8 mouse cellular contexts compared by ENCODE assay signal in the genomic region with DNA sequence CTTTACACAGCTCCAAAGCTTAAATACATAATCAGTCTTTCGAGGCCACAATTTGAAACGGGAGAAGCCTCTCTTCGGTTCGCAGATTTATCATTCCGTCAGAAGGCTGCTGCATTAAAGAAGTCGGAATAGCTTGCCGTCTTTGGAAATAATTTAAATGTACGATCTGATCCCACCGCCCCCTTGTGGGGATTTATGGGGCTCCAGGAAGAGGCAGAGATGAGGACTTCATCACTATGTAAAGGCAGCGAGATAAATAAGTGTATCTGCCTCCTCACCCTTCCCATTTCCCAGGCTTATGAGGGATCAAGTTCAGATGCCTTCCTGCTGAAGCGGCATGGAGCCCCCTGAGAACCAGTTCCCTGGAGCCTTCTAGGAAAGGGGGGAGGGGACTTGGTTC.
DNase-seq lines count a peak whose midpoint lies in the region; ATAC-seq and TF ChIP-seq lines count a peak whose summit lies in the region.

No protein-coding gene starts in this region.

- TF ChIP-seq EP300 in liver, postnatal 0 days (IDR thresholded peaks at IDR 0.05; ENCODE audit: low read depth) = no peak

- 0 out of 2 replicates have a peak, but pooled peaks cover 3% of the 10 kb centered on the region for H3K27me3 ChIP-seq in liver, postnatal 0 days (ENCODE audit: insufficient read depth, low read length)
- H3K27me3 ChIP-seq in liver, embryonic 12.5 days (replicated peaks) = peaks cover 22% of the 10 kb centered on the region; the same call in 1 of the 2 replicates
- H3K27me3 ChIP-seq in forebrain, embryonic 13.5 days = peaks cover 25% of the 10 kb centered on the region
- peaks cover 36% of the 10 kb centered on the region for H3K27me3 ChIP-seq in limb, embryonic 12.5 days

- no peaks in the 10 kb centered on the region for H3K36me3 ChIP-seq in liver, postnatal 0 days (replicated peaks; ENCODE audit: insufficient read depth, low read length)
- no peaks in the 10 kb centered on the region for H3K36me3 ChIP-seq in liver, embryonic 12.5 days
- H3K36me3 ChIP-seq in forebrain, embryonic 13.5 days (ENCODE audit: poor library complexity, severe bottlenecking) = no peaks in the 10 kb centered on the region
- no peaks in the 10 kb centered on the region for H3K36me3 ChIP-seq in limb, embryonic 12.5 days

- no peaks in the 10 kb centered on the region for H3K9me3 ChIP-seq in liver, postnatal 0 days (ENCODE audit: low read length)
- no peaks in the 10 kb centered on the region for H3K9me3 ChIP-seq in liver, embryonic 12.5 days (replicated peaks)
- no peaks in the 10 kb centered on the region for H3K9me3 ChIP-seq in forebrain, embryonic 13.5 days (replicated peaks)
- H3K9me3 ChIP-seq in limb, embryonic 12.5 days = no peaks in the 10 kb centered on the region

- no peak overlapping the region for H3K4me2 ChIP-seq in liver, postnatal 0 days (ENCODE audit: low read depth, low read length)
- no peak overlapping the region for H3K4me2 ChIP-seq in liver, embryonic 12.5 days
- peak overlapping the region; percentile 21; the same call in 1 of the 2 replicates for H3K4me2 ChIP-seq in forebrain, embryonic 13.5 days
- peak overlapping the region; percentile 27 for H3K4me2 ChIP-seq in limb, embryonic 12.5 days

- no peak for ATAC-seq in liver, postnatal 0 days
- no peak for ATAC-seq in liver, embryonic 12.5 days
- ATAC-seq in forebrain, embryonic 13.5 days = no peak
- no peak for ATAC-seq in limb, embryonic 12.5 days (ENCODE audit: insufficient number of reproducible peaks, insufficient read depth, low FRiP score, low TSS enrichment, low read depth)

- H3K4me3 ChIP-seq in liver, postnatal 0 days (ENCODE audit: low read depth, low read length) = no peak overlapping the region
- no peak overlapping the region for H3K4me3 ChIP-seq in liver, embryonic 12.5 days
- H3K4me3 ChIP-seq in forebrain, embryonic 13.5 days = no peak overlapping the region
- no peak overlapping the region for H3K4me3 ChIP-seq in limb, embryonic 12.5 days (replicated peaks)

- no peaks in the 10 kb centered on the region for H3K4me1 ChIP-seq in liver, postnatal 0 days (ENCODE audit: insufficient read depth)
- H3K4me1 ChIP-seq in liver, embryonic 12.5 days = no peaks in the 10 kb centered on the region
- H3K4me1 ChIP-seq in forebrain, embryonic 13.5 days = no peaks in the 10 kb centered on the region; the same call in 1 of the 2 replicates
- H3K4me1 ChIP-seq in limb, embryonic 12.5 days (replicated peaks) = peaks cover 10% of the 10 kb centered on the region; the same call in 1 of the 2 replicates

- H3K9ac ChIP-seq in liver, postnatal 0 days (replicated peaks) = no peak overlapping the region
- no peak overlapping the region for H3K9ac ChIP-seq in liver, embryonic 12.5 days
- no peak overlapping the region for H3K9ac ChIP-seq in forebrain, embryonic 13.5 days
- H3K9ac ChIP-seq in limb, embryonic 12.5 days (replicated peaks) = no peak overlapping the region

- TF ChIP-seq CTCF in liver, postnatal 0 days (IDR thresholded peaks at IDR 0.05; ENCODE audit: low read depth) = peak; percentile 29; the same call in 1 of the 2 replicates

- 36% methylated on average over 11 of the region's 11 CpGs for WGBS in liver, postnatal 0 days (ENCODE audit: insufficient replicate concordance)
- 35% methylated on average over 11 of the region's 11 CpGs for WGBS in liver, embryonic 12.5 days (ENCODE audit: insufficient replicate concordance)
- WGBS in forebrain, embryonic 13.5 days = 26% methylated on average over 11 of the region's 11 CpGs
- WGBS in limb, embryonic 12.5 days = 22% methylated on average over 11 of the region's 11 CpGs

- no peak overlapping the region for H3K27ac ChIP-seq in liver, postnatal 0 days (ENCODE audit: low read depth)
- no peak overlapping the region for H3K27ac ChIP-seq in liver, embryonic 12.5 days
- no peak overlapping the region for H3K27ac ChIP-seq in forebrain, embryonic 13.5 days
- no peak overlapping the region for H3K27ac ChIP-seq in limb, embryonic 12.5 days

- DNase-seq in adrenal gland, postnatal 14 days = peak; percentile 11
- DNase-seq in adrenal gland, adult 8-10 months = no peak
- DNase-seq in liver, postnatal 0 days = no peak
- DNase-seq in thymus, postnatal 4 days = peak; percentile 45
- DNase-seq in adrenal gland, adult 2 months = no peak

Comparison
In these comparisons a context has a peak if more than half of its experiments do, and no peak if none do; other contexts are left out.
1. DNase-seq: peak in adrenal gland, postnatal 14 days (single experiment) and thymus, postnatal 4 days (single experiment); none in adrenal gland, adult 8-10 months (single experiment), liver, postnatal 0 days (single experiment) and adrenal gland, adult 2 months (single experiment).
2. H3K4me2 ChIP-seq: peak in forebrain, embryonic 13.5 days (single experiment) and limb, embryonic 12.5 days (single experiment); none in liver, postnatal 0 days (single experiment) and liver, embryonic 12.5 days (single experiment).